Mouse (Mus musculus) heart, embryonic 11.5 days (tissue): ENCODE data around the gene Arhgap28. TPM values are rescaled to one million over a fixed set of nuclear protein-coding genes. Genes with fewer than 3 reads are reported as not detected.

ENCODE experiments used
- ATAC-seq: fragments of 200-750 bp; cut with Nextera tagmentation; replicated peaks from 2 replicates; pipeline ENCODE4 v1.8.0; 2017; ENCODE audit warnings: moderate library complexity; ENCODE audit not compliant: insufficient number of reproducible peaks, low FRiP score, low TSS enrichment
- H3K27ac ChIP-seq: fragments of 300-500 bp; sonication (generic); 2 replicates; pipeline ENCODE4 v1.5.1; 2014; ENCODE audit warnings: mild to moderate bottlenecking, low read depth, low read length
- H3K27me3 ChIP-seq: fragments of 300-500 bp; sonication (generic); 2 replicates; pipeline ENCODE4 v1.6.1; 2014; ENCODE audit warnings: mild to moderate bottlenecking, low read length, mixed read lengths; ENCODE audit not compliant: control insufficient read depth, insufficient read depth
- H3K36me3 ChIP-seq: fragments of 300-500 bp; sonication (generic); 2 replicates; pipeline ENCODE4 v1.6.1; 2014; ENCODE audit warnings: mild to moderate bottlenecking, low read length, moderate library complexity, mixed read lengths; ENCODE audit not compliant: control insufficient read depth, insufficient read depth
- H3K4me1 ChIP-seq: fragments of 300-500 bp; sonication (generic); 2 replicates; pipeline ENCODE4 v1.6.1; 2014; ENCODE audit warnings: low read length; ENCODE audit not compliant: control insufficient read depth, insufficient read depth
- H3K4me2 ChIP-seq: fragments of 300-500 bp; sonication (generic); 2 replicates; pipeline ENCODE4 v1.6.1; 2014; ENCODE audit warnings: mild to moderate bottlenecking, moderate library complexity
- H3K4me3 ChIP-seq: fragments of 300-500 bp; sonication (generic); 2 replicates; pipeline ENCODE4 v1.5.1; 2014; ENCODE audit warnings: low read depth, low read length
- H3K9ac ChIP-seq: fragments of 300-500 bp; sonication (generic); 2 replicates; pipeline ENCODE4 v1.6.1; 2014; ENCODE audit warnings: mild to moderate bottlenecking, low read depth, low read length, moderate library complexity
- H3K9me3 ChIP-seq: fragments of 300-500 bp; sonication (generic); replicated peaks from 2 replicates; pipeline ENCODE4 v1.6.1; 2016; ENCODE audit warnings: low read length; ENCODE audit not compliant: control insufficient read depth
- WGBS: fragments of 180-500 bp; shearing (Covaris S2); extraction: QIAGEN DNeasy Blood & Tissue Kit; methylation state at CpG from one replicate; pipeline ENCODE4 v1.1.7; 2014; ENCODE audit not compliant: insufficient replicate concordance; 5-methylcytosine and 5-hydroxymethylcytosine counted together
- polyA plus RNA-seq: library from polyadenylated mRNA; unstranded; fragments of >200 nt; fragmentation: Nextera tagmentation; extraction: Ambion mirVana; gene quantifications from 2 replicates; pipeline ENCODE4 v1.2.1, GENCODE M21; 2014

Arhgap28 gene
- polyA plus RNA-seq, 1 experiment from 2014 or later: 25.9 TPM

DNA sequence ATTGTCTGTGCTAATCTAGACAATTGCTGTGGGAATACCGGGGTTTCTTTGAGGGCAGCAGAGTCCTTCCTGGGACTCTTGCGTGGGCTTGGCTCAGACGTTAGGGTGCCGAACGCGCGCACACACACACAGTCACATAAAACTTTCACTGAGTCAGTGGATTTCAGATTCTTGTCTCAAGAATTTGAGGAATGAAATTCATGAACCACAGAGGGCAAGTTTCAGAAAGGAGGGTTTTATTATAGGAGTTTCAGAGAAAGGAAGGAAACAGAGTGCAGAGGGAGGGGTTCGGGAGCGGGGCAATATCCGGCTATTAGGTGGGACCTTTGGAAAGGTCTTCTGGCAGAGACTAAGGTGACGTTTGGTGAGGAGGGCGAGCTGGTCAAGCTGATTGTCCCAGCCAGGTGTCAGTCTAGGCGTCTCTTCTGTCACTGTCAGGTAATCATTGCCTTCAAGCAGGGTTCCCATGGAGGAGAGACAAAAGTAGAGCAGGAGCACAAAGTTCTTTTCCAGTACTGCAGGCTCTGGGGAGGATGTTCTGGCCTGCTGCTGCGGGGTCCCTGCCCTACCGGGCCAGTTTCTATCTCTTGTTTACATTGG, 15.6 kb upstream of the Arhgap28 start:
- WGBS: 68% methylated on average over 15 of the region's 15 CpGs
- no peak overlapping the region for H3K4me2 ChIP-seq

GRCm38 (mm10) chr17:68017095-68017494, 13.2 kb upstream of the Arhgap28 start:
- no peak overlapping the region for H3K9ac ChIP-seq
- no peaks in the 10 kb centered on the region for H3K9me3 ChIP-seq
- no peak overlapping the region for H3K27ac ChIP-seq
- no peaks in the 10 kb centered on the region for H3K4me1 ChIP-seq
- no peaks in the 10 kb centered on the region for H3K27me3 ChIP-seq
- ATAC-seq: no peak
- no peak overlapping the region for H3K4me3 ChIP-seq
- 38% methylated on average over 3 of the region's 3 CpGs for WGBS
- H3K36me3 ChIP-seq: no peaks in the 10 kb centered on the region
- H3K4me2 ChIP-seq: no peak overlapping the region

More for the DNA sequence above, 15.6 kb upstream of the Arhgap28 start:
- Histone ChIP-seq H3K4me3 (no peak overlapping the region), H3K27me3 (no peaks in the 10 kb centered on the region), H3K9me3 (no peaks in the 10 kb centered on the region; the same call in 1 of the 2 replicates), H3K27ac (no peak overlapping the region), H3K36me3 (no peaks in the 10 kb centered on the region), H3K4me1 (no peaks in the 10 kb centered on the region), H3K9ac (no peak overlapping the region)
- ATAC-seq: no peak

DNA sequence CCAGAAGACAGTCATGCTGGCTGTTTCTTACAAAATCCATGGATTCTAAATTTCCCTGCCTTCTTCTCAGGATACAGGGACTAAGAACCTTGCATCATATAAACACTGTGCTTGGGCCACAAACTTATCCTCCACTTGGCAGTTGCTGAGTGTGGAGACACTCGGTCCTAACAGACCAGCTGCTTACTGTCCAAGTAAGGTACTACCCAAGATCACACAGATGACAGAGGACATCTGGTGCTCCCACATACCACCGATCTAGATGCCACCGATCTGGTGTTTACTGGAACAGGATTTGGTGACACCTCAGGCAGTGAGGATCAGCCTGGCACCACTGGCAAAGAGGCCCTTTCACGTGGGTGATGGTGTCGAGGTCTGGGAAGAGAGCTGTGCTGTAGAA, 7.7 kb upstream of the Arhgap28 start:
- whole genome bisulfite sequencing: 78% methylated on average over 5 of the region's 5 CpGs
- Histone ChIP-seq H3K4me2 (no peak overlapping the region), H3K9ac (no peak overlapping the region), H3K27me3 (no peaks in the 10 kb centered on the region), H3K4me3 (no peak overlapping the region), H3K4me1 (no peaks in the 10 kb centered on the region), H3K27ac (no peak overlapping the region), H3K36me3 (no peaks in the 10 kb centered on the region), H3K9me3 (peaks cover 4% of the 10 kb centered on the region; the same call in 1 of the 2 replicates)
- ATAC-seq: no peak

DNA sequence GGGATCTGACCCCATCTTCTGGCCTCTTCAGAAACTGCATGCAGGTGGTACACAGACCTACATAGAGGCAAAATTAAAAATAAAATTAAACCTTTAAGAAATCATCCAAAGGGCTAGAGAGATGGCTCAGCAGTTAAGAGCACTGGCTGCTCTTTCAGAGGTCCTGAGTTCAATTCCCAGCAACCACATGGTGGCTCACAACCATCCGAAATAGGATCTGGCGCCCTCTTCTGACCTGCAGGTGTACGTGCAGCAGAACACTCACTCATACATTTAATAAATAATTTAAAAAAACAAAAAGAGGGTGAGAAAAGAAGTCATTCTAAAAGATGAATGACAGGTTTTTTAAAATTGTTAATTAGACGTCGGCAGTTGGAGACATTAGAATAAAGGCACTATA, 6.1 kb upstream of the Arhgap28 start:
- ATAC-seq: no peak
- Histone ChIP-seq H3K4me2 (no peak overlapping the region), H3K27ac (no peak overlapping the region), H3K27me3 (no peaks in the 10 kb centered on the region), H3K4me1 (no peaks in the 10 kb centered on the region), H3K9me3 (peaks cover 4% of the 10 kb centered on the region; the same call in 1 of the 2 replicates), H3K9ac (no peak overlapping the region), H3K36me3 (no peaks in the 10 kb centered on the region), H3K4me3 (no peak overlapping the region)
- 89% methylated on average over 5 of the region's 5 CpGs for WGBS

GRCm38 (mm10) chr17:68004581-68005330, 836 bp upstream of the Arhgap28 start:
- peak overlapping the region; percentile 76 for H3K4me2 ChIP-seq

DNA sequence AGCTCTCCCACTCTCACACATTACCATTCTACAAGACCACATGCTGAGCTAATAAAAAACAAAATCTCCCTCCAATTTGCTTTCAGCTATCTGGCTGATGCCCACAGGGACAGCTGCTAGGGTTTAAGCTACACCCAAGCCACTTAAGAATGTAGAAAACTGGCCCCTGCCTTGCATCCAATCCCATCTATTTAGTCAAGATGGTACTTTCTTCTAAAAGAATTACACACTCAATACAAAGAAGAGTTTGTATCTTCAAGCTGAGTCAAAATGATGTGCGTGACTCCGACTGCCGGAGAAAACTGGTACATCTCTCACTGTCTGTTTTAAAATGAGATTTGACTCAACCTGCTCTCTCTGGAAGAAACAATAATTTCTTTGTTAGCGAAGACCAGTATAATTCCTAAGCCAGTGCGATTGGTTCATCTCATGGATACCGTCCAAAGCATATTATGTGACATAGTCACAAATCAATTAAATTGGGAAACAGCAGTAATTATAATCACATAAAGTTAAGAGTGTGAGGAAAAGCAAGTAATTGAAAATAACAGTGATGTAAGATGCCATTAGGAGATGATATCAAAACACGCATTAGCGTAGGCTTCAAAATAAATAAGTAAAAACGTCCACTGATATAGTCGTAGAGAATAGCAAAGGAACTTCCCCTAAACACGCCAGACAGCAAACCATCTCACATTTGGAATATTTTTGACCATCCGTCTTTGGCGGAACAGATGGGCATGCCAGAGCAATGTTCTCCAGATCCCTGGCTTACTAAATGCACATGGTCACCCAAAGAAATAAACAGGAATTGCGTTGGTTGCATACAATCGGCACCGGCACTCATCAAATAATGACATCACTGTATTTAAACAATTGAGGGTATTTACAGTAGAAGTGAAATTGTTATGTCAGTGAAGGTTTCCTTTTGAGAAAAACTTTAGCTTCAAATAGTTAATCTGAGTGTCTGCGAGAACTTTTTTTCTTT, 1.0 kb downstream of the Arhgap28 start:
- 33% methylated on average over 17 of the region's 17 CpGs for WGBS

More at GRCm38 (mm10) chr17:68004581-68005330, 836 bp upstream of the Arhgap28 start:
- peak overlapping the region; percentile 94 for H3K27ac ChIP-seq
- no peaks in the 10 kb centered on the region for H3K27me3 ChIP-seq
- H3K9ac ChIP-seq: peak overlapping the region; percentile 62
- peaks cover 5% of the 10 kb centered on the region; the same call in 1 of the 2 replicates for H3K4me1 ChIP-seq
- H3K9me3 ChIP-seq: peaks cover under 1% of the 10 kb centered on the region; the same call in 1 of the 2 replicates
- peak overlapping the region; percentile 67 for H3K4me3 ChIP-seq
- WGBS: 5% methylated on average over 10 of the region's 10 CpGs
- peak; percentile 44; the same call in 1 of the 2 replicates for ATAC-seq
- no peaks in the 10 kb centered on the region for H3K36me3 ChIP-seq

GRCm38 (mm10) chr17:67999801-68000200, 4.1 kb downstream of the Arhgap28 start:
- no peaks in the 10 kb centered on the region for H3K27me3 ChIP-seq
- H3K4me1 ChIP-seq: peaks cover 16% of the 10 kb centered on the region
- H3K9me3 ChIP-seq: no peaks in the 10 kb centered on the region
- no peak overlapping the region for H3K27ac ChIP-seq
- H3K9ac ChIP-seq: no peak overlapping the region
- no peak overlapping the region for H3K4me2 ChIP-seq
- no peak overlapping the region for H3K4me3 ChIP-seq
- ATAC-seq: no peak
- no peaks in the 10 kb centered on the region for H3K36me3 ChIP-seq
- WGBS: 35% methylated on average over 8 of the region's 8 CpGs

More for the DNA sequence above, 1.0 kb downstream of the Arhgap28 start:
- no peaks in the 10 kb centered on the region for H3K36me3 ChIP-seq
- H3K27ac ChIP-seq: no peak overlapping the region
- H3K4me3 ChIP-seq: peak overlapping the region; percentile 67
- no peaks in the 10 kb centered on the region for H3K9me3 ChIP-seq
- no peaks in the 10 kb centered on the region for H3K27me3 ChIP-seq
- peak overlapping the region; percentile 17; the same call in 1 of the 2 replicates for H3K9ac ChIP-seq
- peak overlapping the region; percentile 76 for H3K4me2 ChIP-seq
- ATAC-seq: no peak
- peaks cover 5% of the 10 kb centered on the region; the same call in 1 of the 2 replicates for H3K4me1 ChIP-seq

DNA sequence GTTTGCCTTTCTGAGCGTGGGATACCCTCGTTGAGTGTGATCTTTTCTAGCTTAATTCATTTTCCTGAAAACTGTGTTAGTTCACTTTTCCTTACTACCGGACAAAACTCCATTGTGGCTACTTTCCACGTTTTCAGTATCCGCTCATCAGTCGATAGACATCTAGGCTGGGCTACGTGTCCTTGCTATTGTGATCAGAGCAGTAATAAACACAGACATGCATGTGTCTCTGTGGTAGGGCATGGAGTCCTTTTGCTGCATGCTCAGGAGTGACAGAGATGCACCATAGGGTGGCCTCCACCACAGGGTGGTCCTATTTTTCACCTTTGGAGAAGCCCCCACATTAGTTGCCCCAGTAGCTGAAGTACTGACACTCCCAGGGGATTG, 7.2 kb downstream of the Arhgap28 start:
- WGBS: 66% methylated on average over 7 of the region's 7 CpGs
- Histone ChIP-seq H3K9me3 (no peaks in the 10 kb centered on the region), H3K27me3 (no peaks in the 10 kb centered on the region; the same call in 1 of the 2 replicates), H3K27ac (0 out of 2 replicates have a peak overlapping the region, but pooled peaks have one; percentile 32), H3K36me3 (no peaks in the 10 kb centered on the region), H3K4me3 (no peak overlapping the region), H3K4me1 (peaks cover 16% of the 10 kb centered on the region), H3K4me2 (no peak overlapping the region; the same call in 1 of the 2 replicates), H3K9ac (no peak overlapping the region)
- ATAC-seq: no peak
